Mouse (Mus musculus) kidney, adult 2 months (tissue): ENCODE results near the gene Chrm3.

ENCODE experiments used
- CTCF ChIP-seq: fragments of 200-500 bp; conservative IDR thresholded peaks from 2 replicates; pipeline ENCODE4 v1.5.1; 2011; ENCODE audit warnings: low read depth, mild to moderate bottlenecking, control low read depth, low read length, moderate library complexity, mixed read lengths; ENCODE audit not compliant: insufficient read depth, insufficient read length
- POLR2A ChIP-seq: fragments of 200-500 bp; IDR thresholded peaks from one replicate; pipeline ENCODE4 v1.6.1; 2011; ENCODE audit warnings: low read depth, low read length, control low read depth

DNA sequence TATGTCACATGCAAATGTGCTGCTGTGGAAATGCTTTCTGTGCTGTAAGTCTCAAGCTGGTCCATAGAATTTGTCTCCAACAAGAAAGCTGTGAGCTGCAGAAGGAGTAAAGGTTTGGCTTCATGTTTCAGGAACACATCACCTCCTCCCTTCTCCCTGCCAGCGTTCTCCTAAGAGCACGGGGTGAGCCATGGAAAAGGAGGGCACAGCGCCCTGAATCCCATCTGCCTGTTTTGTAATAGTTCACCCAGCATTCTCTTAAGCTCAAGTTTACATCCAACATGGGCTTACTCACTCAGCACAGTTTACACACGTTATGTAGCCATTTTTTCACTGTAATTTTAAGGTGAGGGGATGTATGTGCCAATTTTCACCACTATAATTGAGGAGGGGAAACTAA, 220.1 kb downstream of the Chrm3 start:
- TF ChIP-seq CTCF, result no peak
- TF ChIP-seq POLR2A, result no peak
